Mouse (Mus musculus) midbrain, embryonic 10.5 days (tissue): ENCODE measurements around the gene 1700023F06Rik. TPM values are rescaled to one million over a fixed set of nuclear protein-coding genes. Genes with fewer than 3 reads are reported as not detected.
A peak's percentile ranks its signal among the peaks of the same experiment; 100 is the strongest.

Source experiments
- DNase-seq: peaks from one replicate; pipeline ENCODE4 v3.0.0-alpha.2; 2017; ENCODE audit warnings: low spot score
- H3K27ac ChIP-seq: fragments of 300-500 bp; sonication (generic); replicated peaks from 2 replicates; pipeline ENCODE4 v1.5.1; 2016; ENCODE audit warnings: mild to moderate bottlenecking
- H3K27me3 ChIP-seq: fragments of 300-500 bp; sonication (generic); 2 replicates; pipeline ENCODE4 v1.6.1; 2016; ENCODE audit warnings: low read depth, mild to moderate bottlenecking; ENCODE audit not compliant: poor library complexity, severe bottlenecking
- H3K36me3 ChIP-seq: fragments of 300-500 bp; sonication (generic); 2 replicates; pipeline ENCODE4 v1.6.1; 2016; ENCODE audit warnings: mild to moderate bottlenecking, moderate library complexity
- H3K4me1 ChIP-seq: fragments of 300-500 bp; sonication (generic); 2 replicates; pipeline ENCODE4 v1.6.1; 2016
- H3K4me3 ChIP-seq: fragments of 300-500 bp; sonication (generic); 2 replicates; pipeline ENCODE4 v1.5.1; 2016; ENCODE audit warnings: mild to moderate bottlenecking, moderate library complexity
- H3K9me3 ChIP-seq: fragments of 300-500 bp; sonication (generic); replicated peaks from 2 replicates; pipeline ENCODE4 v1.6.1; 2016; ENCODE audit warnings: mild to moderate bottlenecking
- WGBS: fragments of 180-500 bp; shearing (Covaris S2); methylation state at CpG from one replicate; pipeline ENCODE4 v1.1.7; 2016; 5-methylcytosine and 5-hydroxymethylcytosine counted together
- polyA plus RNA-seq: library from polyadenylated mRNA; unstranded; fragments of >200 nt; fragmentation: Nextera tagmentation; extraction: Ambion mirVana; gene quantifications from 2 replicates; pipeline ENCODE4 v1.2.1, GENCODE M21; 2016

The 1700023F06Rik gene
- polyA plus RNA-seq: 0.10 and 0.11 TPM in 2 replicates

- Histone ChIP-seq H3K4me3 (no peak within 1 kb of the TSS), H3K4me1 (0 out of 2 replicates have a peak, but pooled peaks cover 5% of the 10 kb centered on the region), H3K36me3 (no peaks in the 10 kb centered on the region), H3K27me3 (no peaks in the 10 kb centered on the region), H3K27ac (no peak within 1 kb of the TSS), H3K9me3 (no peaks in the 10 kb centered on the region)
- no peak for DNase-seq
- 91% methylated on average over 3 of the region's 3 CpGs for WGBS
Observed at GRCm38 (mm10) chr11:103208458-103208857, at the start of gene 1700023F06Rik. Gene 1700023F06Rik, minus strand, starts transcription at chr11:103208558.

DNA sequence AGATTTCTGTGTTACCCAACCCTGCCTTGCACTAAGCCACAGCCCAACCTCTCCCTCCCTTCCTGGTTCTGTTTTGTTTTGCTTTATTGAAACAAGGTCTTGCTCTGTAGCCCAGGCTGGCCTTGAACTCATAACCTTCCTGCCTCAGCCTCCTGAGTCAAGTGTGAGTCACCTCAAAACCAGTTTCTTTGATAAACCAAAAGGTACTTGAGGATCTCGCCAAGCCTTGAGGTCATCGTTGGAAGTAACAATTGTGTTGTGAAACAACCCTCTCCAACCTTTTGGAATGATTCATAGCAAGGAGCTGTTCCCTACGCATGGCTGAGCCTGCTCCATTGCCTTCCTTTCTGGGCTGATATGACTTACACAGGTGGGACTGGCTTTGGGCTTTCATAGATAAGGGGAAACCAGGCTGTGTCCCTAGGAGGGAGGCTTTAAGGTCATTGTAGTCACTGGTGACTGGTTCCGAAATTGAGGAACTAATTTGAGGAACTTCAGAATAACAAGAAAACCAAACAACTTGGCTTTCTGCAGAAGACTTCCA is 49.7 kb upstream of the 1700023F06Rik start:
- H3K36me3 ChIP-seq: peaks cover 9% of the 10 kb centered on the region
- H3K4me1 ChIP-seq: peaks cover 28% of the 10 kb centered on the region
- no peaks in the 10 kb centered on the region for H3K9me3 ChIP-seq
- DNase-seq: no peak
- 85% methylated on average over 4 of the region's 4 CpGs for WGBS
- H3K27me3 ChIP-seq: no peaks in the 10 kb centered on the region
- no peak overlapping the region for H3K27ac ChIP-seq
- no peak overlapping the region for H3K4me3 ChIP-seq

DNA sequence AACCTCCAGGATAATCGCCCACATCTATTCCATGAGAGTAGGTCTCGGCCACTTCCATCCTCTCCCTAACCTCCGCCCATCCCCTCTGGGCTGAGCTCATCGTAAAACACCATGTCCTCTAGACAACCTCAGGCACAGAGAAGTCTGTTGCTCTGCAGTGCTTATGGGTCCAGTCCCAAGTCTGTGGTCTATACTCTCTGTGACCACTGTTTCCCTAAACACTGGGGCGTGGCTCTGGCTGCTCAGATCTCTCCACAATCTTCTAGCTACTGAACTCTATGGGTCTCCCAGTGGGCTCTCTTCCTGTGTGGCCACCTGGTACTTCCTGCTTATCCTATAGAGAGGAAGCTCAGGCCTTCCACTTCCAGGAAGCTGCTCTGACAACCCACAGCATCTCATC is 45.2 kb upstream of the 1700023F06Rik start:
- Histone ChIP-seq H3K4me3 (no peak overlapping the region), H3K4me1 (peaks cover 18% of the 10 kb centered on the region), H3K27me3 (no peaks in the 10 kb centered on the region), H3K36me3 (no peaks in the 10 kb centered on the region), H3K27ac (no peak overlapping the region), H3K9me3 (no peaks in the 10 kb centered on the region)
- no peak for DNase-seq
- WGBS: 92% methylated on average over 5 of the region's 5 CpGs

- Histone ChIP-seq H3K36me3 (no peaks in the 10 kb centered on the region), H3K9me3 (no peaks in the 10 kb centered on the region), H3K27ac (no peak overlapping the region), H3K27me3 (no peaks in the 10 kb centered on the region), H3K4me1 (peaks cover 29% of the 10 kb centered on the region), H3K4me3 (no peak overlapping the region)
- DNase-seq: no peak
- WGBS: 89% methylated on average over 5 of the region's 5 CpGs
Observed at GRCm38 (mm10) chr11:103252380-103252779, 44.0 kb upstream of the 1700023F06Rik start.

- no peak for DNase-seq
- no peak overlapping the region for H3K4me3 ChIP-seq
- H3K36me3 ChIP-seq: no peaks in the 10 kb centered on the region
- H3K27me3 ChIP-seq: no peaks in the 10 kb centered on the region
- no peaks in the 10 kb centered on the region for H3K9me3 ChIP-seq
- H3K27ac ChIP-seq: no peak overlapping the region
- H3K4me1 ChIP-seq: peaks cover 38% of the 10 kb centered on the region
- 94% methylated on average over 3 of the region's 3 CpGs for WGBS
Observed at GRCm38 (mm10) chr11:103250324-103250723, 42.0 kb upstream of the 1700023F06Rik start.

DNA sequence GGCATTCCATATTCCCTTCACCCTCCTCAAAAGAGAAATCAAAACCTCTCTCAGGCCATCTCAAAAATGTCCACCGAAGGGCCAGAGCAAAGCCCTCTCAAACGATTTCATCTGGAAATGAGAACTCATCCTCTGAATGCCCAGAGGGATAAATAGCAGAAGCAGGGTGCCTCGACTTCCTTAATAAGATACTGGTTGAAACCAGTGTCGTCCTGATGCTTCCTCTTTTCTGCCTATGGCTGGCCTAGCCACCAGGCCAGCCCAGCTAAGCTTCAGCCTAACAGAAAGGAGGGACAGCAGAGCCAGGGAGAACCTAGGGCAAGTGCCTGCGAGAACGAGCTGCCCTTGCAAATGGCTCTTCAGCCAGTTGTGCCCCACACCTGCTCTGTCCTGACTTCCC is 41.2 kb upstream of the 1700023F06Rik start:
- WGBS: 75% methylated on average over 6 of the region's 6 CpGs
- no peak for DNase-seq
- Histone ChIP-seq H3K36me3 (0 out of 2 replicates have a peak, but pooled peaks cover 4% of the 10 kb centered on the region), H3K27ac (no peak overlapping the region), H3K4me1 (peaks cover 38% of the 10 kb centered on the region), H3K27me3 (no peaks in the 10 kb centered on the region), H3K4me3 (no peak overlapping the region), H3K9me3 (no peaks in the 10 kb centered on the region)

DNA sequence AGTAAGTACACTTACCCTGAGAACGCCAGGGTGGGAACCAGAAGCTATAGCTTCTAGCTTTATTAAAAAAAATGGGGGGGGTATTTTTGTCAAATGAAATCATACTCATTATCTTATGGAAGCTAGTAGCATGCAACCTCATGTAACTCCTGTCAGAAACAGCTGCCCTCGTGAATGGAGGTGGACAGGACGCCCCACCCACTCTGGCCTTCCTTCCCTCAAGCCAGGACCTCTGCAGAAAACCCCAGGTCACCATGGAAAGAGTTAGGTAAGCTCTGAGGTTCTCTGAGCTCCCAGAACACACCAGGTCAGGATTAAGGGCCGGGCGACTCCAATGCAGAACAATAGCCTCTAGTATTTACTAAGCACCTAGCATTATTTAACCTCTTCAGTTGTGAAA is 40.5 kb upstream of the 1700023F06Rik start:
- H3K9me3 ChIP-seq: no peaks in the 10 kb centered on the region
- 0 out of 2 replicates have a peak, but pooled peaks cover 5% of the 10 kb centered on the region for H3K36me3 ChIP-seq
- H3K27me3 ChIP-seq: no peaks in the 10 kb centered on the region
- DNase-seq: no peak
- WGBS: 63% methylated on average over 5 of the region's 5 CpGs
- peaks cover 38% of the 10 kb centered on the region for H3K4me1 ChIP-seq
- H3K4me3 ChIP-seq: no peak overlapping the region
- no peak overlapping the region for H3K27ac ChIP-seq

DNA sequence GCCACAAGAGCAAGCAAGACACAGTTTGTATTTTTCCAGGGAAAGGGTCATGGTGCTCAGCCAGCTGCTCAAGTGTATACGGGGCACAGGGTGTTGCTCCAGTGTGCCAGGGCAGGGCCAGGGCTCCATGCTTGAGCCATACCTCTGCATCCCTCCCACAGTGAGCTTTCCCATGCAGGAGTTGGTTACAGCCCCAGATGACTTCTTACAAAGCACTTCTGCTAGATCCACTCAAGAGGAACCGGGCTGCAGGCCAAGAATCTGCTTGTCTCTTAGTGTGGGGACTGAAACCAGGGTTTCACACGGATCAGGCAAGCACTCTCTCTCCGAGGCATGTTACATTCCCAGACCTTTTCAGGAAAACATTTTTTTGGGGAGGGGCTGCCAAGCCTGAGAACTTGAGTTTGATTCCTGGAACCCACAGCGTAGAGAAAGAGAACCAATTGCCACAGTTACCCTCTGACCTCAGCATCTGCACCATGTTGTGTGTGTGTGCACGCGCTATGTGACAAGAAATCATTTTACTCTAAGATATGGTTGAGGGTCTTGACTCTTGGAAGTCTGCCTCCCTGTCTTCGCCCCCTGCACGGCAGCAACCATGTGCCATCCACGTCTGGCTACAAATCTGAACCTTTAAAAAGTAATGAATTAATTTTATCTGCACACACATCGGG is 39.3 kb upstream of the 1700023F06Rik start:
- Histone ChIP-seq H3K36me3 (0 out of 2 replicates have a peak, but pooled peaks cover 9% of the 10 kb centered on the region), H3K27ac (no peak overlapping the region), H3K27me3 (no peaks in the 10 kb centered on the region), H3K4me1 (peaks cover 32% of the 10 kb centered on the region), H3K4me3 (no peak overlapping the region), H3K9me3 (no peaks in the 10 kb centered on the region)
- no peak for DNase-seq
- WGBS: 91% methylated on average over 11 of the region's 11 CpGs

GRCm38 (mm10) chr11:103246731-103247290 is 38.5 kb upstream of the 1700023F06Rik start:
- Histone ChIP-seq H3K27ac (no peak overlapping the region), H3K9me3 (no peaks in the 10 kb centered on the region)
- 92% methylated on average over 4 of the region's 4 CpGs for WGBS

GRCm38 (mm10) chr11:103246081-103246730 is 37.8 kb upstream of the 1700023F06Rik start:
- 0 out of 2 replicates have a peak overlapping the region, but pooled peaks have one; percentile 7 for H3K27ac ChIP-seq
- H3K4me1 ChIP-seq: peaks cover 32% of the 10 kb centered on the region
- no peak overlapping the region for H3K4me3 ChIP-seq
- 87% methylated on average over 10 of the region's 10 CpGs for WGBS
- no peak for DNase-seq
- H3K27me3 ChIP-seq: no peaks in the 10 kb centered on the region
- peaks cover 20% of the 10 kb centered on the region for H3K36me3 ChIP-seq
- no peaks in the 10 kb centered on the region for H3K9me3 ChIP-seq

More at GRCm38 (mm10) chr11:103246731-103247290, 38.5 kb upstream of the 1700023F06Rik start:
- Histone ChIP-seq H3K36me3 (peaks cover 14% of the 10 kb centered on the region), H3K4me3 (no peak overlapping the region), H3K27me3 (no peaks in the 10 kb centered on the region), H3K4me1 (peaks cover 32% of the 10 kb centered on the region)
- no peak for DNase-seq

DNA sequence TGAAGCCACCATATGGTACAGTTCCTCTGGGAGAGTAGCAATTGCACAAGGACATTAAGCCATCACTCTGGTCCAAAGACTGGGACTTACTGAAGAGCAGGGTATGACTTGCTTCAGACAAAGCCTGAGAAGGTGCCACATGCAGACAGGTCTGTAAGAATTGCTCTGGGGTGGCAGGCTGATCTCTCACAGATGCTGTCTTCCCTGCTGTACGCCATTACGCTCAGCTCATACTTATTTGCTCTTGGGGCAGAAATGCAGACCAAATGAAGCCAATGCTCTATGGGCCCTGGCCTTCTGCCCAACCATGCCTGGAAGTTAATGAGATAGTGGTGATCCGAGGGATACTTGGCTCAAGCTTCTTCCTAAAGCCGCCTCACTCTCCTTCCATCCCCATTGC is 36.5 kb upstream of the 1700023F06Rik start:
- H3K27me3 ChIP-seq: no peaks in the 10 kb centered on the region
- 92% methylated on average over 4 of the region's 4 CpGs for WGBS
- no peak overlapping the region for H3K27ac ChIP-seq
- no peak overlapping the region for H3K4me3 ChIP-seq
- H3K4me1 ChIP-seq: peaks cover 31% of the 10 kb centered on the region
- peaks cover 34% of the 10 kb centered on the region for H3K36me3 ChIP-seq
- H3K9me3 ChIP-seq: no peaks in the 10 kb centered on the region
- no peak for DNase-seq

GRCm38 (mm10) chr11:103240740-103241139 is 32.4 kb upstream of the 1700023F06Rik start:
- Histone ChIP-seq H3K4me3 (no peak overlapping the region), H3K4me1 (no peaks in the 10 kb centered on the region; the same call in 1 of the 2 replicates), H3K27me3 (no peaks in the 10 kb centered on the region), H3K9me3 (no peaks in the 10 kb centered on the region), H3K27ac (no peak overlapping the region), H3K36me3 (peaks cover 75% of the 10 kb centered on the region)
- 57% methylated on average over 7 of the region's 7 CpGs for WGBS
- no peak for DNase-seq
